Mouse (Mus musculus) hindbrain, embryonic 12.5 days (tissue): ENCODE data around the gene Dmkn. TPM values are rescaled to one million over a fixed set of nuclear protein-coding genes. Genes with fewer than 3 reads are reported as not detected.
"Not testable (repeated sequence)": the region's sequence is repeated elsewhere in the genome, so short reads cannot be mapped to it uniquely, and the experiment has no call there.

Experiments used
- ATAC-seq: fragments of 200-750 bp; cut with Nextera tagmentation; 2 replicates; pipeline ENCODE4 v1.8.0; 2017; ENCODE audit warnings: moderate TSS enrichment; ENCODE audit not compliant: low FRiP score
- H3K27ac ChIP-seq: fragments of 300-500 bp; sonication (generic); 2 replicates; pipeline ENCODE4 v1.5.1; 2016; ENCODE audit warnings: mild to moderate bottlenecking
- H3K27me3 ChIP-seq: fragments of 300-500 bp; sonication (generic); 2 replicates; pipeline ENCODE4 v1.6.1; 2016; ENCODE audit warnings: mild to moderate bottlenecking
- H3K36me3 ChIP-seq: fragments of 300-500 bp; sonication (generic); 2 replicates; pipeline ENCODE4 v1.6.1; 2016; ENCODE audit warnings: mild to moderate bottlenecking
- H3K4me1 ChIP-seq: fragments of 300-500 bp; sonication (generic); 2 replicates; pipeline ENCODE4 v1.6.1; 2016
- H3K4me2 ChIP-seq: fragments of 300-500 bp; sonication (generic); replicated peaks from 2 replicates; pipeline ENCODE4 v1.6.1; 2016; ENCODE audit warnings: mild to moderate bottlenecking
- H3K4me3 ChIP-seq: fragments of 300-500 bp; sonication (generic); 2 replicates; pipeline ENCODE4 v1.5.1; 2016; ENCODE audit warnings: mild to moderate bottlenecking
- H3K9ac ChIP-seq: fragments of 300-500 bp; sonication (generic); 2 replicates; pipeline ENCODE4 v1.6.1; 2016; ENCODE audit warnings: mild to moderate bottlenecking, moderate library complexity
- H3K9me3 ChIP-seq: fragments of 300-500 bp; sonication (generic); replicated peaks from 2 replicates; pipeline ENCODE4 v1.6.1; 2016; ENCODE audit warnings: mild to moderate bottlenecking
- WGBS: fragments of 180-500 bp; shearing (Covaris S2); methylation state at CpG from one replicate; pipeline ENCODE4 v1.1.7; 2016; 5-methylcytosine and 5-hydroxymethylcytosine counted together
- polyA plus RNA-seq: library from polyadenylated mRNA; unstranded; fragments of >200 nt; fragmentation: Nextera tagmentation; extraction: Ambion mirVana; gene quantifications from 2 replicates; pipeline ENCODE4 v1.2.1, GENCODE M21; 2016

The Dmkn gene
- polyA plus RNA-seq: 0.59 and 0.67 TPM in 2 replicates

DNA sequence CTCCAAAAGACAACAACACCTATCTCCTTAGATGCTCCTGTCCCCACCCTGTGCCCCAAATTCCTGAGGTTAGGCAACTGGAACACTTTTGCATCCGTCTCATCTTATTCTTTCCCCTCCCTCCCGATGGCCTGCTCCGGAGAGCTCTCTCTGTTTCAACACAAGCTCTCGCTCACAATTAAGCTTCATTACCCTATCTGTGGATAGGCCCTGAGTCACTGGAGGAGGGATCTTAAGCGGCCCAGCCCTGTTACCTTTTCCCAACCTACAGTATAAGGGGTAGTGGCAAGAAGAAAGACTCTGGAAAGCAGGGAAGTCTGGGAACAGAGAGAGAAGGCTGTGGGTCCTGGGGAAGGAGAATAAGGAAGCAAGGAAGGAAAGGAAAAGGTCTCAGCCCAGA is at the start of gene Dmkn:
Dmkn (plus strand) TSS at position 301 of the 400 bp plus-strand sequence.
- no peak for ATAC-seq
- H3K9me3 ChIP-seq: no peaks in the 10 kb centered on the region
- H3K4me2 ChIP-seq: no peak within 1 kb of the TSS
- 0 out of 2 replicates have a peak, but pooled peaks cover 7% of the 10 kb centered on the region for H3K27me3 ChIP-seq
- WGBS: 41% methylated on average over 5 of the region's 5 CpGs
- H3K4me1 ChIP-seq: no peaks in the 10 kb centered on the region
- H3K4me3 ChIP-seq: no peak within 1 kb of the TSS
- H3K27ac ChIP-seq: no peak within 1 kb of the TSS
- no peaks in the 10 kb centered on the region for H3K36me3 ChIP-seq
- H3K9ac ChIP-seq: no peak within 1 kb of the TSS

DNA sequence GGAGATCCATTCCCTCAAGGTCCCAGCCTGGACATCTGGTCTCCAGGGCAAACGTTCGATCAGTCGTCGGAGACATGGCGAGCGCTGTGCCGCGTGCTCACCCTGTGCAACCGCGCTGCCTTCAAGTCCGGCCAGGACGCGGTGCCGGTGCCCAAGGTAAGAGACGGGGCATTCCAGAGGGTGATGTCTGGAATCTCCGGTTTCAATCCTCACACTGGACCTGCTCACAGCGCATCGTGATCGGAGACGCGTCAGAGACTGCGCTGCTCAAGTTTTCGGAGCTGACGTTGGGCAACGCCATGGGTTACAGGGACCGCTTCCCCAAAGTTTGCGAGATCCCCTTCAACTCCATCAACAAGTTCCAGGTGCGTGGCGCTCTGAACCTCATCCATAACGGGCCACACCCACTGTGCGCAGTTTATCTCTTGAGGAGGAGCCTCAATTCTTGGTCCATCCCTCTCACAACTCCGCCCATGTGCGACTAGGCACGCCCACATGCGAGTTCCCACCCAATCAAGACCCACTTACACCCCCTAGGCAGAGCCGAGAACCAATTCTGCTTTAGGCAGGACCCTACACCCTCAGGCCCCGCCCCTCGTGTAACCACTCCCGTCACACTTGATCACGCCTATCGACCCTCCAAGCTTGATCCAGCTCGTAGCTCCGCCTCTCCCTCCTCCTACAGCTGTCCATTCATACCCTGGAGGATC is 46.4 kb upstream of the Dmkn start:
- H3K9ac ChIP-seq: peak overlapping the region; percentile 27; the same call in 1 of the 2 replicates
- WGBS: 2% methylated on average over 43 of the region's 43 CpGs
- peak overlapping the region; percentile 53 for H3K4me2 ChIP-seq
- ATAC-seq: peak; percentile 90
- H3K27me3 ChIP-seq: peaks cover 52% of the 10 kb centered on the region
- H3K27ac ChIP-seq: no peak overlapping the region
- peaks cover 13% of the 10 kb centered on the region for H3K4me1 ChIP-seq
- peak overlapping the region; percentile 29 for H3K4me3 ChIP-seq
- H3K9me3 ChIP-seq: no peaks in the 10 kb centered on the region
- H3K36me3 ChIP-seq: no peaks in the 10 kb centered on the region

DNA sequence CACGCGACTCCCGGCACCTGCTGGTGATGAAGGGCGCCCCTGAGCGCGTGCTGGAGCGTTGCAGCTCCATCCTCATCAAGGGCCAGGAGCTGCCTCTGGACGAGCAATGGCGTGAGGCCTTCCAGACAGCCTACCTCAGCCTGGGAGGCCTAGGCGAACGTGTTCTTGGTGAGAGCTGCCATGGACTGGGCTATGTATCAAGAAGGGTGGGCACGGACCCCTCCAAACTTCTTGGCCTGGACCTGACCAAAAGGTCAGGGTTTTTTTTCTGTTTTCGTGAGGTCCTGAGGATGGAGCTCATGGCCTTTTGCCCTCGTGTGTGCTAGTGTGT is 45.9 kb upstream of the Dmkn start:
- Histone ChIP-seq H3K27me3 (peaks cover 49% of the 10 kb centered on the region), H3K4me3 (peak overlapping the region; percentile 29), H3K4me2 (peak overlapping the region; percentile 53), H3K36me3 (no peaks in the 10 kb centered on the region), H3K27ac (no peak overlapping the region), H3K4me1 (peaks cover 13% of the 10 kb centered on the region), H3K9me3 (no peaks in the 10 kb centered on the region), H3K9ac (peak overlapping the region; percentile 27; the same call in 1 of the 2 replicates)
- ATAC-seq: no peak; the same call in 1 of the 2 replicates
- 12% methylated on average over 14 of the region's 14 CpGs for WGBS

DNA sequence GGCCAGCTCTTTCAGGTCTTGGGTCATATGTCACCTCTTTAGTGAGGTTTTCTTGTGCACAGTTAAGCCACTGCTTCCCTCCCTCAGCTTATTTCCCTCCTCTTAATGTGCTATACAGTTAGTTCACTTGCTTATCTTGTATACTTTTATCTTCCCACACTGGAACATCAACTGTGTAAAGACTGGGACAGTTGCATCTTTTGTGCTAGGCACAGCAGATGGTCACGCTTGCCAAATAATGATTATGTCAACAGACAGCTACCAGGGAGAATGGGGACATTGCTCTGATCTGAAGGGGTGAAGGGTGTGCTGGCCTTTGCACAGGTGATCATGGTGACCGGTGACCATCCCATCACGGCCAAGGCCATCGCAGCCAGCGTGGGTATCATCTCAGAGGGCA is 43.9 kb upstream of the Dmkn start:
- H3K9me3 ChIP-seq: no peaks in the 10 kb centered on the region
- no peak overlapping the region for H3K4me2 ChIP-seq
- H3K36me3 ChIP-seq: no peaks in the 10 kb centered on the region
- H3K4me1 ChIP-seq: peaks cover 13% of the 10 kb centered on the region
- H3K27me3 ChIP-seq: peaks cover 48% of the 10 kb centered on the region
- no peak overlapping the region for H3K9ac ChIP-seq
- no peak for ATAC-seq
- no peak overlapping the region for H3K27ac ChIP-seq
- H3K4me3 ChIP-seq: no peak overlapping the region
- 92% methylated on average over 5 of the region's 5 CpGs for WGBS

DNA sequence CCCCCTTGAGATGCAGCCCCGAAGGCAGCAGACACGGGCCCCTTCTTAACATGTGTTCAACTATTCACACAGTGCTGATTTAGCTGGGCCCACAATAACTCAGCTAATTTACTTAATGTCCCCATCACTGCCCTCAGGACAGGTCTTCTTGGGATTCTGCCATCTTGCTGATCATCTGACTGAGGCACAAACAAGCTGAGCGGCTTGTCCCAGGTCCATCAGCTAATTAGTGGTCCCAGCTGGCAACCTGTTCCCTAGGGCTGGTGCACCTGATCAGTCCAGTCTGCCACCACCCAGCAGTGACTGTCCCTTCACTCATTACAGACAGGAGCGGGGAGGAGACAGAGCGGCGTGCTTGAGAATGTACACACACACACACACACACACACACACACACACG is 42.3 kb upstream of the Dmkn start:
- Histone ChIP-seq H3K27me3 (peaks cover 32% of the 10 kb centered on the region; the same call in 1 of the 2 replicates), H3K4me1 (peaks cover 13% of the 10 kb centered on the region), H3K36me3 (peaks cover 5% of the 10 kb centered on the region; the same call in 1 of the 2 replicates), H3K4me3 (no peak overlapping the region), H3K4me2 (no peak overlapping the region), H3K27ac (no peak overlapping the region), H3K9ac (no peak overlapping the region), H3K9me3 (no peaks in the 10 kb centered on the region)
- ATAC-seq: no peak
- WGBS: 65% methylated on average over 7 of the region's 7 CpGs

DNA sequence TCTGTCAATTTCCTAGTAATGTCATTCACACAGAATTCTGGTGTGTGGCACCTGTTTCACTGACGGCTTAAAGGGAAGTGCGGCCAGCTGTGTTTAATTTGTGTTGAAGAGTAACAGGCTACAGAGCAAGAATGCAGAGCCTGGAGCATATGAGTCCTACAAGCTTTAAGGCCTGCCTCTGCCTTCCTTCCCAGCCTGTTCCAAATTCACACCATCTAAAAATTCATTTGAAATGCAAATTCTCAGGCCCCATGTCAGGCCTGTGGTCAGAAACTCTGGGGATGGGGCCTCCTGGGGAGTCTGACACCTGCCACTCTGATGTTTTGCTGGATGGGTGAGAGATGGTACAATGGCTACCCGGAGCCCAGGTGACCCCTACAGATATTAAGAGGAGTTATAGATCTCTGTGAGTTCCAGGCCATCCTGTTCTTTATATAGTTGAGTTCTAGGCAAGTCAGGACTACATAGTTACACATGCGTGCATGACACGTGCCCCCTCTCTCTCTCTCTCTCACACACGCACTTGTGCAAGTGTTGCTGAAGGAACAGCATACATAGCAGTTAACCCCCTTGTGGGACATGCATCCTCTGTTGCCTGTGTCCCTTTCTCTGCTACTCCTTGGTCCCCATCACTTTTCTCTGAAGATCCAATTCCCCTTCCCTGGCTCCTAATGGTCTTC is 40.1 kb upstream of the Dmkn start:
- no peak for ATAC-seq
- H3K4me1 ChIP-seq: peaks cover 11% of the 10 kb centered on the region
- H3K9ac ChIP-seq: no peak overlapping the region
- H3K36me3 ChIP-seq: peaks cover 18% of the 10 kb centered on the region; the same call in 1 of the 2 replicates
- no peak overlapping the region for H3K4me2 ChIP-seq
- H3K27me3 ChIP-seq: peaks cover 11% of the 10 kb centered on the region; the same call in 1 of the 2 replicates
- WGBS: 72% methylated on average over 6 of the region's 6 CpGs
- H3K4me3 ChIP-seq: no peak overlapping the region
- H3K9me3 ChIP-seq: no peaks in the 10 kb centered on the region
- no peak overlapping the region for H3K27ac ChIP-seq

DNA sequence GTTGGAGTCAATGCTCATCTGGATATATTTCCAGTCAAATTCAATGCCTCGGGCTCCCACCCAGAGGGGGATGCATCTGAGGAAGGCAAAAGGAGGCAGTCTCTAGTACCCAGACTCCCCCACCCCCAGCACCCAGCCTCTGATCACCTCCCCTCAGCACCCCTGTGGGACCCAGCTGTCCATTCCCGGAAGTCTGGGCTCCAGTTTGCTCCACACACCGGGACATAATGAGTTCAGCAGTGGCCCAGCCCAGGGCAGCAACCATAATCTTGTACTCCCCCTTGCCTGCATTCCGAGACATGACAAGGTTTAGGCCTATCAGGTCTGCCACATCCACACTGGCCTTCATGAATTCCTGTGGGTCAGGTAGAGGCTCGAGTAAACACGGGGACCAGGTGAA is 35.3 kb upstream of the Dmkn start:
- no peak overlapping the region for H3K27ac ChIP-seq
- ATAC-seq: no peak
- 91% methylated on average over 6 of the region's 6 CpGs for WGBS
- no peaks in the 10 kb centered on the region for H3K9me3 ChIP-seq
- peaks cover 28% of the 10 kb centered on the region for H3K4me1 ChIP-seq
- no peaks in the 10 kb centered on the region for H3K27me3 ChIP-seq
- peaks cover 31% of the 10 kb centered on the region for H3K36me3 ChIP-seq
- H3K4me2 ChIP-seq: peak overlapping the region; percentile 71
- H3K4me3 ChIP-seq: peak overlapping the region; percentile 63
- peak overlapping the region; percentile 83; the same call in 1 of the 2 replicates for H3K9ac ChIP-seq

DNA sequence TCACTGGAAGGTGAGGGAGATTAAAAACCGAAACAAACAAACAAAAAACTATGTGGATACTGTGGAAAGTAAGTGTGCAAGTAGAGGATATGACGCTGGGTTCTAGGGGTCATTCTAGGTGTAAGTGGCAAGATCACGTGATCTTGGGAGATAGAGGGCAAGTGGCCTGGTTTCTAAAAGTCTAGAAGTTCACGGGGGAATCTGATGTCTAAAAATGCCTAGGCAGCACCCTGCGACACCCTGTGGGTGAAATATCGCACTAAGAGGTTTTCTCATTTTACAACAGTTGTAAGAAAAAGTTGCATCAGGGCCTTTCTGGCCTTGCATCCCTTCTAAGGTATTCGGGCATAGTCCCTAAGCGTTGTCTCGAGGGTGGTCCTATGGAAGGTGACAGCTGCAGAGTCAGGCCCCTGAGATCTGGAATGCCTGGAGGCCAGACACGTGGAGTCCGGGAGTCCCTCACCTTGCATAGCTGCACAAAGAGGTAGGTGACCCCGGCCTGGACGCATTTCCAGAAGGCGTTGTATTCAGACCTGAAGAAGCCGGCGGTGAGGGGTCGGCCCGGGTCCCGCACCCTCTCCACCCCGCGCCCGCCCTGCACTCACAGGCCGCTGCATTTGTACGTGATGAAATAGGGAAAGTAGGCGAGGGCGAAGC is 34.7 kb upstream of the Dmkn start:
- 8% methylated on average over 26 of the region's 26 CpGs for WGBS
- H3K9ac ChIP-seq: peak overlapping the region; percentile 83
- H3K4me3 ChIP-seq: peak overlapping the region; percentile 63
- H3K27me3 ChIP-seq: no peaks in the 10 kb centered on the region
- no peaks in the 10 kb centered on the region for H3K9me3 ChIP-seq
- peak; percentile 55 for ATAC-seq
- H3K4me1 ChIP-seq: peaks cover 28% of the 10 kb centered on the region
- peak overlapping the region; percentile 94 for H3K27ac ChIP-seq
- H3K36me3 ChIP-seq: peaks cover 38% of the 10 kb centered on the region
- H3K4me2 ChIP-seq: peak overlapping the region; percentile 71

DNA sequence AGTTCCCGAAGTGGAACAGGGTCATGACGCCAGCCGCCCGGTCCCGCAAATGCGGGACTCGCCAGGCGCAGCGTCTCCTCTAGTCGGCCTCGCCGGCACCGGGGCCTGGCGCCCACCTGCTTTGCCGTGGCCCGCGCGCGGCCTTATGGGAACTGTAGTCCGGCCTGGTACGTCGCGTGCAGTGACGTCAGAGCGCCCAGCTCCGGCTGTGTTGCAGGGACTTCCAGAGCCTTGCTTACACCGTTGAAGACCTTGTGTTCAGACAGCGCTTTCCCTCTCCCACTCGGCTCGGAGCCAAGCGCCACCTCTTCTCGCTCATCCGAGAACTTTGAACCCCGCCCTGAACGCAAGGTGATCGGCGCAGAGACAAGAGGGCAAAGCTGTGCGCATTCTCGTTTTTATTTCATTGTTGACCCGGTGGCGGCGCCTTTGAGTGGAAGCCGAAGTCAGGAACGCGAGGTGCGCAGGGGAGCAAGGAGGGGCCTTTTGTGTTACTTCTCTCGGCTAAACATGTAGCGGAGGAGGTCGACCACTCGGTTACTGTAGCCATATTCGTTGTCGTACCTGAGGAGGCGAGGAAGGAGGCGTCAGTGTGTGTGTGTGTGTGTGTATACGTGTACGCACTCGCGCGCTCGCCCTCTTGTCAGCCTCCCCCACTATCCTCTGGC is 34.0 kb upstream of the Dmkn start, which contains the start of gene Tmem147:
Tmem147 (minus strand) TSS at position 145 of the 668 bp plus-strand sequence.
- peaks cover 28% of the 10 kb centered on the region for H3K4me1 ChIP-seq
- peak within 1 kb of the TSS; percentile 94 for H3K27ac ChIP-seq
- peak within 1 kb of the TSS; percentile 63 for H3K4me3 ChIP-seq
- H3K36me3 ChIP-seq: peaks cover 45% of the 10 kb centered on the region
- peak within 1 kb of the TSS; percentile 71 for H3K4me2 ChIP-seq
- ATAC-seq: peak; percentile 97
- H3K9me3 ChIP-seq: no peaks in the 10 kb centered on the region
- H3K27me3 ChIP-seq: no peaks in the 10 kb centered on the region
- under 1% methylated on average over 60 of the region's 60 CpGs for WGBS
- H3K9ac ChIP-seq: peak within 1 kb of the TSS; percentile 83

DNA sequence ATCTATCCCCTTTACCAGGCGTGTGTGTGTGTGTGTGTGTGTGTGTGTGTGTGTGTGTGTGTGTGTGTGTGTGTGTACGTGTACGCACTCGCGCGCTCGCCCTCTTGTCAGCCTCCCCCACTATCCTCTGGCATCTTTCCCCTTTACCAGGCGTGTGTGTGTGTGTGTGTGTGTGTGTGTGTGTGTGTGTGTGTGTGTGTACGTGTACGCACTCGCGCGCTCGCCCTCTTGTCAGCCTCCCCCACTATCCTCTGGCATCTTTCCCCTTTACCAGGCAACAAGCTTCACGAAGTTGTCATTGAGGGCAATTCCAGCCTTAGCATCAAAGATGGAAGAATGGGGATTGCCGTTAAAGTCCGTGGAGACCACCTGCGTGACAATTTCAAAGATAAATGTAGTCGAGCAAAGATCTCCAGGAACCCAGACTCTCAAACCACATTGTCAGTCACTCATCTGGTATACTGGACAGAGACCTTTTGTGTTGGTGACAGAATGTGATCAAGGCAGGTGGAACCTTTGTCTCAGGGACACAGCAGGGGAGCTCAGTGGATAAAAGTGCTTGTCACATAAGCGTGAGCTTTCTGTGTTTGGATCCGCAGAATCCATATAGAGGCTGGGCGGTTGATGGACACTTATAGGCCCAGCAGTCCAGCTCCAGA is 33.4 kb upstream of the Dmkn start:
- Histone ChIP-seq H3K4me1 (peaks cover 28% of the 10 kb centered on the region), H3K9ac (peak overlapping the region; percentile 83), H3K36me3 (peaks cover 49% of the 10 kb centered on the region), H3K27ac (peak overlapping the region; percentile 94), H3K4me3 (peak overlapping the region; percentile 63), H3K4me2 (peak overlapping the region; percentile 71)
- not testable (repeated sequence) for H3K27me3 ChIP-seq, ATAC-seq, H3K9me3 ChIP-seq
- 13% methylated on average over 17 of the region's 22 CpGs for WGBS

DNA sequence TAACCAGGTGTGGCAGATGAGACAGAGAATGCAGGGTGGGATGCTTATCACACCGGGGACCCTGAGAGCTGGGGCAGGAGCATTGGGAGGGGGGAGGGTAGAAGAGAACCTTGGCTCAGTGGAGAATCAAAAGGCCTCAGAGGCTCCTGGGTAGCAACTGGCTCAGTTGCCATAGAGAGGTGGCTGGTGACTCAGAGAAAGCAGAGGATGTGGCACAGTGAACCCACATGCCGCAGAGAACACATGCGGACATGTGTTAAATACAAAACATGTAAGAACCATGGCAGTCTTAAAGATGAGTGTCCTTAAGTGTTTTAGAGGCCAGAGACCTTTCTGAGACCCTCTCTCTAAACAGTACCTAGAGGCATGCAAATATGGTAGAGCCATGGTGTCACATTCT is 27.3 kb upstream of the Dmkn start:
- Histone ChIP-seq H3K9ac (no peak overlapping the region), H3K36me3 (peaks cover 70% of the 10 kb centered on the region), H3K27me3 (no peaks in the 10 kb centered on the region), H3K4me1 (peaks cover 7% of the 10 kb centered on the region), H3K4me2 (no peak overlapping the region), H3K9me3 (no peaks in the 10 kb centered on the region), H3K4me3 (no peak overlapping the region), H3K27ac (no peak overlapping the region)
- WGBS: 86% methylated on average over 3 of the region's 3 CpGs
- ATAC-seq: no peak
